Mouse (Mus musculus): ENCODE data around the gene Ncmap. TPM values are rescaled to one million over a fixed set of nuclear protein-coding genes. Genes with fewer than 3 reads are reported as not detected.
"Not testable (repeated sequence)": the region's sequence is repeated elsewhere in the genome, so short reads cannot be mapped to it uniquely, and the experiment has no call there.

The Ncmap gene
- polyA plus RNA-seq, 1 experiment from 2014 or later, result 1.5 TPM

DNA sequence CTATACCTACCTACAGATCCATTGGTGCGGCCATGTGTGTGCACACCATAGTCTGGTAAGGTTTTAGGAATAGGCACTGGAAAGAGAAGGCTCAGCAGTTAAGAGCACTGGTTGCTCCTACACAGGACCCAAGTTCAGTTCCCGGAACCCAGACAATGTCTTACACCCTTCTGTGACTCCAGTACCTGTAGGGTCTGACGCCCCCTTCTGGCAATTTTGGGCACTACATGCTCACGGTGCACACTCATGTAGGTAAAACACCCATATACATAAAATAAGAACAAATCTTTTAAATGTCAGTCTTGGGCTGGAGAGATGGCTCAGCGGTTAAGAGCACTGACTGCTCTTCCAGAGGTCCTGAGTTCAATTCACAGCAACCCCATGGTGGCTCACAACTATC lies 24.7 kb downstream of the Ncmap start:
- ATAC-seq (ENCODE audit: insufficient read depth, low FRiP score, low TSS enrichment), result no peak
- Histone ChIP-seq H3K4me1 (ENCODE audit: control insufficient read depth, insufficient read depth, low read length) (no peaks in the 10 kb centered on the region), H3K4me3 (ENCODE audit: low read depth, low read length) (no peak overlapping the region), H3K9me3 (ENCODE audit: control insufficient read depth, low read length) (no peaks in the 10 kb centered on the region), H3K36me3 (ENCODE audit: control insufficient read depth, insufficient read depth, low read length) (no peaks in the 10 kb centered on the region), H3K4me2 (ENCODE audit: low read depth) (no peak overlapping the region), H3K27ac (ENCODE audit: low read depth, low read length) (no peak overlapping the region), H3K9ac (ENCODE audit: low read length) (no peak overlapping the region), H3K27me3 (ENCODE audit: control insufficient read depth, insufficient read depth, low read length) (no peaks in the 10 kb centered on the region)
- 79% methylated on average over 5 of the region's 5 CpGs for WGBS
- DNase-seq (ENCODE audit: low spot score), result no peak

DNA sequence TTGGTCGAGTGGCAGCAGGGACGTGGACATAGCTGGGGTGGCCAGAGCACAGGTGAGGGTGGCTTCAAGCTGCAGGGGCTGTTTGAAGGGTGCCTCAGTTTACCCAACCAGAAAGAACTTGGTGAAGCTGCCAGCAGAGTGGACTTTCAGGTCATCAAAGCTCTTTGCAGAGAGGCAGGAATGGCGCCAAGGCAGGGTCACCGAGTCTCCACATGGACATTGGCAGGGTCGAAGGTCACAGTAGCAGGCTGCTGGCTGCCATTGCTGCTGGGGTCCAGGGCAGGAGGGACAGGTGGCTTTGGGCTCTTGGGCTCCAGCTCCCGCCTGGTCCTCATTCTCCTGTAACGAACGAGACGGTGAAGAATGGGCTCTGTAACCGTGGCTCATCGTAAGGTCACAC lies 27.7 kb downstream of the Ncmap start:
- no peak overlapping the region for H3K9ac ChIP-seq (ENCODE audit: low read length)
- H3K9me3 ChIP-seq (ENCODE audit: control insufficient read depth, low read length), result no peaks in the 10 kb centered on the region
- no peak overlapping the region for H3K4me3 ChIP-seq (ENCODE audit: low read depth, low read length)
- DNase-seq (ENCODE audit: low spot score) (no peak), ATAC-seq (ENCODE audit: insufficient read depth, low FRiP score, low TSS enrichment) (no peak)
- no peaks in the 10 kb centered on the region for H3K4me1 ChIP-seq (ENCODE audit: control insufficient read depth, insufficient read depth, low read length)
- WGBS, result 75% methylated on average over 11 of the region's 11 CpGs
- H3K27me3 ChIP-seq (ENCODE audit: control insufficient read depth, insufficient read depth, low read length), result no peaks in the 10 kb centered on the region
- H3K4me2 ChIP-seq (ENCODE audit: low read depth), result no peak overlapping the region
- no peak overlapping the region for H3K27ac ChIP-seq (ENCODE audit: low read depth, low read length)
- H3K36me3 ChIP-seq (ENCODE audit: control insufficient read depth, insufficient read depth, low read length), result no peaks in the 10 kb centered on the region

DNA sequence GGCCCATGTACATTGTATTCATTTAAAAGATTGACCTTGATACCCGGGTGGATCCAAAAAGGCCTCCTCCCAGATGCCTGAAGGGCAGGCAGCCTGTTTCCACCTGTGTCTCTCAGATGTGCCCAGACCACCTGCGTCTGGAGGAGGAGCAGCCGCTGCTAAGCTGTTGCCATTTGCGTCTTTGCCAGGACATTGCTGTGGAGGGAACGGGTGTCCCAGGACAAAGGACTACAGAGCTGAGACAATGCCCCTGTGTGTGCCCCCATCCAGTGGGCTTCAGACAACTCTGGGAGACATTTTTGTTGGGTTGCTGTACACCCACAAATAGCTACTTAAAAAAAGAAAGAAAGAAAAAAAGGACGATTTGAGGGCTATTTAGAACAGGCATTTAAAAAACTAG lies 35.2 kb downstream of the Ncmap start:
- no peak overlapping the region for H3K4me2 ChIP-seq (ENCODE audit: low read depth)
- no peak for DNase-seq (ENCODE audit: low spot score)
- no peaks in the 10 kb centered on the region for H3K4me1 ChIP-seq (ENCODE audit: control insufficient read depth, insufficient read depth, low read length)
- no peaks in the 10 kb centered on the region for H3K27me3 ChIP-seq (ENCODE audit: control insufficient read depth, insufficient read depth, low read length)
- no peak overlapping the region for H3K27ac ChIP-seq (ENCODE audit: low read depth, low read length)
- no peak for ATAC-seq (ENCODE audit: insufficient read depth, low FRiP score, low TSS enrichment)
- no peaks in the 10 kb centered on the region for H3K9me3 ChIP-seq (ENCODE audit: control insufficient read depth, low read length)
- H3K4me3 ChIP-seq (ENCODE audit: low read depth, low read length), result no peak overlapping the region
- WGBS, result 36% methylated on average over 6 of the region's 6 CpGs
- H3K36me3 ChIP-seq (ENCODE audit: control insufficient read depth, insufficient read depth, low read length), result no peaks in the 10 kb centered on the region
- no peak overlapping the region for H3K9ac ChIP-seq (ENCODE audit: low read length)

DNA sequence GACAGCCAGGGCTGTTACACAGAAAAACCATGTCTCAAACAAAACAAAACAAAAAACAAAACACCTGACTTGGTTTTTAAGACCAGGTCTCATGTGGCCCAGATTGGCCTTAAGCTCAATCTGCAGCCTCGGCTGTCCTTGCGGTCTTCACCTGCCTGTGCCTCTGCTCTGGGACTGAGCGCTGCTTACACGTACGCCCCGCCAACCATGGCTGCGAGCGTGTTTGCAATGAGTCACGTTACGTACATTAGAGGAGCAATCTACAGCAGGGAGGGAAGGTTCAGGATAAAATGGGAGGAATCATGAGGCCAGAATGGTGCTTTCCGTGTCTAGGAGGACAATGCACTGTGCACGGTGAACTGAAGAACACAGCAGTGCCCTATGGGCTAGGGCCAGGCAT lies 36.3 kb downstream of the Ncmap start:
- Histone ChIP-seq H3K4me3 (ENCODE audit: low read depth, low read length) (no peak overlapping the region), H3K27me3 (ENCODE audit: control insufficient read depth, insufficient read depth, low read length) (no peaks in the 10 kb centered on the region), H3K9ac (ENCODE audit: low read length) (no peak overlapping the region), H3K27ac (ENCODE audit: low read depth, low read length) (no peak overlapping the region), H3K4me2 (ENCODE audit: low read depth) (no peak overlapping the region), H3K36me3 (ENCODE audit: control insufficient read depth, insufficient read depth, low read length) (no peaks in the 10 kb centered on the region), H3K9me3 (ENCODE audit: control insufficient read depth, low read length) (no peaks in the 10 kb centered on the region), H3K4me1 (ENCODE audit: control insufficient read depth, insufficient read depth, low read length) (no peaks in the 10 kb centered on the region)
- 86% methylated on average over 12 of the region's 12 CpGs for WGBS
- ATAC-seq (ENCODE audit: insufficient read depth, low FRiP score, low TSS enrichment) (no peak), DNase-seq (ENCODE audit: low spot score) (no peak)

DNA sequence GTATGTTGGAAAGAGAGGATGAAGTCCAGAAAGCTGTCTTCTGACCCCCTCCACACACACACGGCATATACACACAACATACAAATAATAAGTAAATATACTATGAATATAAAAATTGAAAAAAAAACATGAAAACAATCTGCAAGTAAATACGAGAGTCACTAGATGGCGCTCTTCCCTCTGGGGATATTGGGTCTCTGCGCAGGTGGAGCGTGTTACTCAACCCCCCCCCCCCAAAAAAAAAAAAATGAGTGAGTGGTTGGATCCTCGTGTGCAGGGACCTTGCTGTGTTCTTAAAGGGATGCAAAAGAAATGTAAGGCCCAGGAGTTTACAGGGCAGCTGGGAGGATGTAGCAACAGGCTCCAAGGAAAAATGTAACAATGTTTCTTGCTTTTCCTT lies 39.3 kb downstream of the Ncmap start:
- Histone ChIP-seq H3K4me2 (ENCODE audit: low read depth) (no peak overlapping the region), H3K4me3 (ENCODE audit: low read depth, low read length) (no peak overlapping the region), H3K9ac (ENCODE audit: low read length) (no peak overlapping the region), H3K27me3 (ENCODE audit: control insufficient read depth, insufficient read depth, low read length) (no peaks in the 10 kb centered on the region), H3K36me3 (ENCODE audit: control insufficient read depth, insufficient read depth, low read length) (no peaks in the 10 kb centered on the region), H3K9me3 (ENCODE audit: control insufficient read depth, low read length) (no peaks in the 10 kb centered on the region), H3K4me1 (ENCODE audit: control insufficient read depth, insufficient read depth, low read length) (peaks cover 2% of the 10 kb centered on the region; the same call in 1 of the 2 replicates), H3K27ac (ENCODE audit: low read depth, low read length) (no peak overlapping the region)
- ATAC-seq (ENCODE audit: insufficient read depth, low FRiP score, low TSS enrichment) (no peak), DNase-seq (ENCODE audit: low spot score) (peak; percentile 43)
- 5% methylated on average over 6 of the region's 6 CpGs for WGBS

DNA sequence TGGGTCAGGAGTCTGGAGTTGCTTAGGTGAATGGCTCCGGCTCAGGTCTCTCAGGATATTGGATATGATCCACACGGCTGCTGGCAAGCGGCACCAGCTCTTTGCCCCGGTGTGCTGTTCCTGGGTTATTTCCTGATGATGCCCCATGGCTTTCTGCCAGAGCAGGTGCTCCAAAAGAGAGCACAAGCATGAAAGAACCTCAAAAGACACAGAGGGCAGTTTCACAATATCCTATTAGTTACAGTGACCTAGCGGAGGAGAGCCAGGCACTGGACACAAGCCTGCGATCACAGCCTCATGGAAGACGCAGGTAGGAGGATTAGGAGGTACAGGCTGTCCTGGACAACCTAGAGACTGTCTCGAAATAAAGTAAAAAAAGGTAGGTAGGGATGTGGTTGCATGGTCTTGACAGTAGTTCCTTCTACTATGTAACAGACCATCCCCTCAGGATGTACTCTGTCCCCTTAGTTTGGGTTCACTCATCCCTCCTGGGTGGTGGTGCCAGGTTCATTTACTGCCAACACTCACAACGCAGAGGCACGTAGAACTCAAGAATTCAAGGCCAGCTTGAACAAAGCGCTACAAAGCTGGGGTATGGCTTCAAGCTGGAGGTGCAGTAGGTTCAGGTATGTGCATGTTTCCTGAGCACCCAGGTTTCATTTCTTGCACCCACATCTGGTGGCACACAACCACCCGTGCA lies 40.7 kb downstream of the Ncmap start:
- Histone ChIP-seq H3K36me3 (ENCODE audit: control insufficient read depth, insufficient read depth, low read length) (no peaks in the 10 kb centered on the region), H3K9me3 (ENCODE audit: control insufficient read depth, low read length) (no peaks in the 10 kb centered on the region), H3K4me3 (ENCODE audit: low read depth, low read length) (no peak overlapping the region), H3K27me3 (ENCODE audit: control insufficient read depth, insufficient read depth, low read length) (no peaks in the 10 kb centered on the region), H3K4me1 (ENCODE audit: control insufficient read depth, insufficient read depth, low read length) (peaks cover 2% of the 10 kb centered on the region; the same call in 1 of the 2 replicates), H3K4me2 (ENCODE audit: low read depth) (no peak overlapping the region), H3K9ac (ENCODE audit: low read length) (no peak overlapping the region), H3K27ac (ENCODE audit: low read depth, low read length) (no peak overlapping the region)
- WGBS, result 88% methylated on average over 12 of the region's 12 CpGs
- DNase-seq (ENCODE audit: low spot score), result no peak
- no peak for ATAC-seq (ENCODE audit: insufficient read depth, low FRiP score, low TSS enrichment)

DNA sequence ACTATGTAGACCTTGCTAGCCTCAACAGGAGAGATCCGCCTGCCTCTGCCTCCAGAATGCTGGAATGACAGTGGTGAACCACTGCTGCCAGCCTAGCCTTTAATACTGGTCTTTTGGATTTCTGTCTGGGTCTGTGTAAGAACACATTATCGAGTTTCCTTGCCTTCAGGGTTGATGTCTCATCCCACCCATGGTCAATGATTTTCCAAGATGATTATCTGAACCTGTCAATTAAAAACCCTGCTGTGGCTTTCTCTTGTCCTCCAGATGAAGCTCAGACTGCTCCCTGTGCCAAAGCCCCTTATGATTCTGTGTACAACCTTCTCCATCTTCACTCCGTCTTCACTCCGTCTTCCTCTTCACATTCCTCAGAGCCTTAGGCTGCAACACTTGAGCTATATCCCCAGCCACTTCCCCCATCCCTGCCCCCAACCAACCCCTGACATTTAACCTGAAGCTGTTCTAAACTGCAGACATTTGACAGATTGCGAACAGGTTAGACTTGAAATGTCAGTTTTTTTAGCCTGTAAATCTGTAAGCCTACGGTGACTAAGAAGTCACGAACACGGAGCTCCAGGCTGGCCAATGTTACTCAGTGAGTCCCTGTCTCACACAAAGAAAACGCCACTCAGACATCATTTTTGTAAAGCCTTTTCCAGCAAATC lies 42.0 kb downstream of the Ncmap start:
- peaks cover 10% of the 10 kb centered on the region for H3K4me1 ChIP-seq (ENCODE audit: control insufficient read depth, insufficient read depth, low read length)
- no peak overlapping the region for H3K9ac ChIP-seq (ENCODE audit: low read length)
- no peaks in the 10 kb centered on the region for H3K9me3 ChIP-seq (ENCODE audit: control insufficient read depth, low read length)
- no peaks in the 10 kb centered on the region for H3K36me3 ChIP-seq (ENCODE audit: control insufficient read depth, insufficient read depth, low read length)
- no peak overlapping the region for H3K27ac ChIP-seq (ENCODE audit: low read depth, low read length)
- DNase-seq (ENCODE audit: low spot score) (no peak), ATAC-seq (ENCODE audit: insufficient read depth, low FRiP score, low TSS enrichment) (no peak)
- H3K27me3 ChIP-seq (ENCODE audit: control insufficient read depth, insufficient read depth, low read length), result no peaks in the 10 kb centered on the region
- 84% methylated on average over 9 of the region's 9 CpGs for WGBS
- H3K4me2 ChIP-seq (ENCODE audit: low read depth), result no peak overlapping the region
- no peak overlapping the region for H3K4me3 ChIP-seq (ENCODE audit: low read depth, low read length)

DNA sequence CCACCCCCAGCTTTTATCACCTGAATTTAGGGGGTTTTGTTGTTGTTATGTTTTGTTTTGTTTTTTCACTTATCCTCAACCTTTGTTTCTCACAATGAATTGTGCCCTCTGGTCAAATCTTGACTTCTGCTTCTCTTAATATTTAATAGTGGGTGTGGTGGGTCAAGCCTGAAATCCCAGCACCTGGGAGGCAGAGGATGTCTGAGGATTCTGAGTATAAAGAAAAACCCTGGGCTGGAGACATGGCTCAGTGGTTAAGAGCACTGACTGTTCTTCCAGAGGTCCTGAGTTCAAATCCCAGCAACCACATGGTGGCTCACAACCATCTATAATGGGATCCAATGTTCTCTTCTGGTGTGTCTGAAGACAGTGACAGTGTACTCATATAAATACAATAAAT lies 43.3 kb downstream of the Ncmap start:
- H3K27ac ChIP-seq (ENCODE audit: low read depth, low read length); H3K36me3 ChIP-seq (ENCODE audit: control insufficient read depth, insufficient read depth, low read length); H3K4me2 ChIP-seq (ENCODE audit: low read depth); H3K27me3 ChIP-seq (ENCODE audit: control insufficient read depth, insufficient read depth, low read length); H3K9me3 ChIP-seq (ENCODE audit: control insufficient read depth, low read length); H3K9ac ChIP-seq (ENCODE audit: low read length); DNase-seq (ENCODE audit: low spot score); H3K4me1 ChIP-seq (ENCODE audit: control insufficient read depth, insufficient read depth, low read length); ATAC-seq (ENCODE audit: insufficient read depth, low FRiP score, low TSS enrichment); H3K4me3 ChIP-seq (ENCODE audit: low read depth, low read length): not testable (repeated sequence)

DNA sequence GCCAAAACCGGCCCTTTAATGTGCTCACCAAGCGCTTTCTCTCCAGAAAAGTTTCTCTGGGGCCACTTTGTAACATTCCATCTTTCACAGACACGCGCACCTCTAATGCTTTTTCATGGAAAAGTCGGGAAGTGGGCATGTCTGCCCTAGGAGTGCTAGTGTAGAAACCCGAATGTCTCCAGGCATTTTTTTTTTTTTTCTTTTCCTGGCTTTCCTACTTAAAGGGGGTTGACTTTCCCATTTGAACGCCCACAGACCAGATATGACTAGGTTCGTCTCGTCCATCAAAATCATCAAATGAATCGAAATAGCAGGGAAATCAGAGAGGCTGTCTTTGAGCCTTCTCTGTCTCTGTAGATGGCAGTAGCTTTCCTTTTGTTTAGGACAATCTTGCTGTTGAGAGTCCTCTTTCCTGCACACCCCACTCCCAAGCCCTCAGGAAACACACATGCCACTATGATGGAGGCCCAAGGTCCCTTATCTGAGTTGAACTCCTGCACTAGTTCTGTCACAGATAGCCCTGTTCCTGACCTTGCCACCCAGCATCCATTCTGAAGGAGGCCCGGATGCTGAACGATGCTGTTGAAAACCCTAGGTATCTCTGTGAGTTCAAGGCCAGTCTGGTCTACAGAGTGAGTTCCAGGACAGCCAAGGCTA lies 44.1 kb downstream of the Ncmap start:
- DNase-seq (ENCODE audit: low spot score) (no peak), ATAC-seq (ENCODE audit: insufficient read depth, low FRiP score, low TSS enrichment) (no peak)
- 23% methylated on average over 12 of the region's 12 CpGs for WGBS
- Histone ChIP-seq H3K27me3 (ENCODE audit: control insufficient read depth, insufficient read depth, low read length) (no peaks in the 10 kb centered on the region), H3K27ac (ENCODE audit: low read depth, low read length) (peak overlapping the region; percentile 93), H3K4me3 (ENCODE audit: low read depth, low read length) (peak overlapping the region; percentile 87), H3K9ac (ENCODE audit: low read length) (peak overlapping the region; percentile 57), H3K4me1 (ENCODE audit: control insufficient read depth, insufficient read depth, low read length) (peaks cover 10% of the 10 kb centered on the region), H3K9me3 (ENCODE audit: control insufficient read depth, low read length) (no peaks in the 10 kb centered on the region), H3K4me2 (ENCODE audit: low read depth) (peak overlapping the region; percentile 64), H3K36me3 (ENCODE audit: control insufficient read depth, insufficient read depth, low read length) (peaks cover 2% of the 10 kb centered on the region; the same call in 1 of the 2 replicates)
